Mouse (Mus musculus) spleen, adult 2 months (tissue): ENCODE measurements around the gene Ptpn23. TPM values are rescaled to one million over a fixed set of nuclear protein-coding genes. Genes with fewer than 3 reads are reported as not detected.

Experiments
- DNase-seq, 2 experiments: peaks; one replicate each; pipeline versions ENCODE4 v3.0.0 to v3.0.0-alpha.2; 2012 to 2021; ENCODE audit warnings: low spot score in 2 of 2, low read depth in 1 of 2
- H3K27ac ChIP-seq: fragments of 200-500 bp; 2 replicates; pipeline ENCODE4 v1.5.1; 2012; ENCODE audit warnings: low read length, inconsistent platforms; ENCODE audit not compliant: insufficient read depth
- H3K27me3 ChIP-seq: fragments of 200-500 bp; 2 replicates; pipeline ENCODE4 v1.6.1; 2012; ENCODE audit warnings: mild to moderate bottlenecking, moderate library complexity, low read length, inconsistent platforms; ENCODE audit not compliant: control insufficient read depth, insufficient read depth
- H3K36me3 ChIP-seq: fragments of 200-500 bp; 2 replicates; pipeline ENCODE4 v1.6.1; 2012; ENCODE audit warnings: mild to moderate bottlenecking, low read length, inconsistent platforms; ENCODE audit not compliant: control insufficient read depth, insufficient read depth
- H3K4me1 ChIP-seq: fragments of 200-500 bp; 2 replicates; pipeline ENCODE4 v1.6.1; 2011; ENCODE audit warnings: inconsistent platforms; ENCODE audit not compliant: control insufficient read depth, insufficient read depth, insufficient read length
- H3K4me3 ChIP-seq: fragments of 200-500 bp; 2 replicates; pipeline ENCODE4 v1.5.1; 2011; ENCODE audit warnings: mild to moderate bottlenecking, inconsistent platforms; ENCODE audit not compliant: insufficient read depth, insufficient read length; ENCODE audit errors: extremely low read depth
- CTCF ChIP-seq: fragments of 200-500 bp; IDR thresholded peaks from 2 replicates; pipeline ENCODE4 v1.5.1; 2011; ENCODE audit warnings: mild to moderate bottlenecking, inconsistent platforms; ENCODE audit not compliant: insufficient read depth, insufficient read length, insufficient replicate concordance; ENCODE audit errors: extremely low read depth
- POLR2A ChIP-seq: fragments of 200-500 bp; IDR thresholded peaks from 2 replicates; pipeline ENCODE4 v1.6.1; 2011; ENCODE audit warnings: low read depth, low read length, inconsistent platforms
- WGBS: fragments of 180-500 bp; shearing (Covaris S2); methylation state at CpG from one replicate; pipeline ENCODE4 v1.1.7; 2018; 5-methylcytosine and 5-hydroxymethylcytosine counted together
- polyA plus RNA-seq: library from polyadenylated mRNA; depleted of rRNA; stranded (reverse); fragments of >200 nt; gene quantifications from 2 replicates; pipeline ENCODE4 v1.2.3, GENCODE M21; 2012; rRNA removed

Ptpn23 gene
- polyA plus RNA-seq, 1 experiment = 35.8 TPM

- Histone ChIP-seq H3K4me3 (no peak overlapping the region), H3K36me3 (no peaks in the 10 kb centered on the region)
- WGBS = 82% methylated on average over 5 of the region's 5 CpGs
Measured at GRCm38 (mm10) chr9:110340037-110340750, 67.8 kb downstream of the Ptpn23 start.

More at GRCm38 (mm10) chr9:110340037-110340750, 67.8 kb downstream of the Ptpn23 start:
- no peak overlapping the region for H3K27ac ChIP-seq
- no peak for DNase-seq
- no peak for TF ChIP-seq POLR2A
- TF ChIP-seq CTCF = no peak
- H3K4me1 ChIP-seq = no peaks in the 10 kb centered on the region; the same call in 1 of the 2 replicates
- no peaks in the 10 kb centered on the region for H3K27me3 ChIP-seq

Other genes with a start within 250 kb of the Ptpn23 start
- 0.15 and 0.27 TPM in 2 replicates for gene Cspg5, start 164.4 kb downstream of the Ptpn23 start, polyA plus RNA-seq
- gene Elp6, start 103.0 kb downstream of the Ptpn23 start, polyA plus RNA-seq = 8.0 and 9.4 TPM in 2 replicates
- gene Scap, start 74.9 kb downstream of the Ptpn23 start, polyA plus RNA-seq = 40.4 and 44.7 TPM in 2 replicates
- gene Ngp, start 11.5 kb upstream of the Ptpn23 start, polyA plus RNA-seq = 54.9 and 71.8 TPM in 2 replicates
- gene Klhl18, start 68.5 kb upstream of the Ptpn23 start, polyA plus RNA-seq = 22.5 and 23.1 TPM in 2 replicates
- gene Kif9, start 68.7 kb upstream of the Ptpn23 start, polyA plus RNA-seq = 1.3 and 2.1 TPM in 2 replicates
- 49.4 and 51.8 TPM in 2 replicates for gene Setd2, start 124.4 kb upstream of the Ptpn23 start, polyA plus RNA-seq
- 5.2 and 5.5 TPM in 2 replicates for gene Nradd, start 216.2 kb upstream of the Ptpn23 start, polyA plus RNA-seq
- gene Nbeal2, start 245.9 kb upstream of the Ptpn23 start, polyA plus RNA-seq = 78.9 and 82.2 TPM in 2 replicates
- 103 and 110 TPM in 2 replicates for gene Ccdc12, start 248.3 kb upstream of the Ptpn23 start, polyA plus RNA-seq